Comparison of ENCODE assay signal across 8 mouse cellular contexts in genomic region chr2:156196302-156197128, GRCm38 (mm10). TPM values are rescaled to one million over a fixed set of nuclear protein-coding genes. Genes with fewer than 3 reads are reported as not detected.
DNase-seq lines count a peak whose midpoint lies in the region; ATAC-seq lines count a peak whose summit lies in the region.

Phf20 (plus strand) TSS chr2:156196466.

- ATAC-seq in common myeloid progenitor, adult 5-6 weeks (replicated peaks; ENCODE audit: low read depth, poor library complexity, severe bottlenecking), result peak; percentile 94
- peak; percentile 92 for ATAC-seq in megakaryocyte progenitor cell, adult 5-6 weeks (replicated peaks; ENCODE audit: poor library complexity)

- DNase-seq in ZHBTc4 (ENCODE audit: low read depth, low spot score), result peak; percentile 99
- DNase-seq in gastrocnemius, adult 8-10 months (ENCODE audit: low spot score in 2 of 2), result peak; percentile 97 to 98
- DNase-seq in hindlimb bud, embryonic 11.5 days (ENCODE audit: extremely low spot score, low read depth, low spot score), result peak; percentile 67
- DNase-seq in left cerebral cortex, adult 9 months (ENCODE audit: low spot score in 2 of 2), result peak; percentile 94 to 97
- DNase-seq in right cerebral cortex, postnatal 14 days, result peak; percentile 98
- peak; percentile 96 to 99 for DNase-seq in urinary bladder, postnatal 36 days (ENCODE audit: low spot score in 2 of 2)

RNA-seq across cellular contexts. Expression of gene Phf20, which starts in this region (rescaled TPM):
- 75.0 and 79.0 TPM in 2 replicates for total RNA-seq in common myeloid progenitor, adult 5-6 weeks (2017)
- total RNA-seq in gastrocnemius, adult 8-10 months (2022), result 10 to 100 TPM; 21.6 to 38.5 (median 29.1) TPM
- 42.8 and 46.8 TPM in 2 replicates for total RNA-seq in megakaryocyte progenitor cell, adult 5-6 weeks (2015)
- total RNA-seq in megakaryocyte progenitor cell, adult 5-6 weeks (2017), result 53.8 and 61.2 TPM in 2 replicates

Comparison
In these comparisons a context has a peak if more than half of its experiments do, and no peak if none do; other contexts are left out.
1. Peak in every context shown above with its lines: DNase-seq and ATAC-seq.